Mouse (Mus musculus) midbrain, embryonic 10.5 days (tissue): ENCODE results near the gene Nrip2. TPM values are rescaled to one million over a fixed set of nuclear protein-coding genes. Genes with fewer than 3 reads are reported as not detected.

Experiments
- DNase-seq: peaks from one replicate; pipeline ENCODE4 v3.0.0-alpha.2; 2017; ENCODE audit warnings: low spot score
- H3K27ac ChIP-seq: fragments of 300-500 bp; sonication (generic); replicated peaks from 2 replicates; pipeline ENCODE4 v1.5.1; 2016; ENCODE audit warnings: mild to moderate bottlenecking
- H3K27me3 ChIP-seq: fragments of 300-500 bp; sonication (generic); 2 replicates; pipeline ENCODE4 v1.6.1; 2016; ENCODE audit warnings: low read depth, mild to moderate bottlenecking; ENCODE audit not compliant: poor library complexity, severe bottlenecking
- H3K36me3 ChIP-seq: fragments of 300-500 bp; sonication (generic); 2 replicates; pipeline ENCODE4 v1.6.1; 2016; ENCODE audit warnings: mild to moderate bottlenecking, moderate library complexity
- H3K4me1 ChIP-seq: fragments of 300-500 bp; sonication (generic); 2 replicates; pipeline ENCODE4 v1.6.1; 2016
- H3K4me3 ChIP-seq: fragments of 300-500 bp; sonication (generic); 2 replicates; pipeline ENCODE4 v1.5.1; 2016; ENCODE audit warnings: mild to moderate bottlenecking, moderate library complexity
- H3K9me3 ChIP-seq: fragments of 300-500 bp; sonication (generic); replicated peaks from 2 replicates; pipeline ENCODE4 v1.6.1; 2016; ENCODE audit warnings: mild to moderate bottlenecking
- WGBS: fragments of 180-500 bp; shearing (Covaris S2); methylation state at CpG from one replicate; pipeline ENCODE4 v1.1.7; 2016; 5-methylcytosine and 5-hydroxymethylcytosine counted together
- polyA plus RNA-seq: library from polyadenylated mRNA; unstranded; fragments of >200 nt; fragmentation: Nextera tagmentation; extraction: Ambion mirVana; gene quantifications from 2 replicates; pipeline ENCODE4 v1.2.1, GENCODE M21; 2016

Nrip2 gene
- polyA plus RNA-seq, 1 experiment from 2014 or later, result 2.5 TPM

DNA sequence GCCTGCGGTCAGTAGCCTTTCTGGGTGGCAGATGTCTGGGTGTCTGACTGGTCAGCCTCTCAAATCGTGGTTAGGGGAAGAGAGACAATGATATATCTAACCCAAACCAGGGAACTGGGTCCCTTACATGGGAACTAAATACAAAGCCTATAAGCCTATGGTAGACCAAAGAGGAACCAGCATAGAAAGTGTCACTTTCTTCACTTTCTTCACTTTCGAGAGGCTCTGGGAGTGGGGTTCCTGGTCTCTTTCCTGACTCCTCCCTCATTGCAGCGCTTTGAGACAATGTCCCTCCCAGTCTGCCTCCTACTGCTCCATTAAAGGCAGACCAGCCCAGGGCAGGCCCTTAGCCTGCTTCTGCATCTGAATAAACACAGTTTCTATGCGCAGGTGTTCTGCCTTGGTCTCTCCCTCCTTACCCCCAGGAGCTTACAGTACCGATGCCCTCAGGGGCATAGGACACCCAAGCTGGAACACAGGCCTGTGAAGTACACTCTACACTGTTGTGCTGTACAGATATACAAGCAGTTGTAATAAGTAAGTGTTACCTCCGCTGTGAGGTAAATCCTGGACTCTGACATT lies 9.5 kb downstream of the Nrip2 start:
- Histone ChIP-seq H3K27me3 (no peaks in the 10 kb centered on the region), H3K27ac (no peak overlapping the region), H3K36me3 (peaks cover 80% of the 10 kb centered on the region), H3K4me1 (no peaks in the 10 kb centered on the region), H3K9me3 (no peaks in the 10 kb centered on the region), H3K4me3 (no peak overlapping the region)
- WGBS, result 88% methylated on average over 7 of the region's 7 CpGs
- no peak for DNase-seq

DNA sequence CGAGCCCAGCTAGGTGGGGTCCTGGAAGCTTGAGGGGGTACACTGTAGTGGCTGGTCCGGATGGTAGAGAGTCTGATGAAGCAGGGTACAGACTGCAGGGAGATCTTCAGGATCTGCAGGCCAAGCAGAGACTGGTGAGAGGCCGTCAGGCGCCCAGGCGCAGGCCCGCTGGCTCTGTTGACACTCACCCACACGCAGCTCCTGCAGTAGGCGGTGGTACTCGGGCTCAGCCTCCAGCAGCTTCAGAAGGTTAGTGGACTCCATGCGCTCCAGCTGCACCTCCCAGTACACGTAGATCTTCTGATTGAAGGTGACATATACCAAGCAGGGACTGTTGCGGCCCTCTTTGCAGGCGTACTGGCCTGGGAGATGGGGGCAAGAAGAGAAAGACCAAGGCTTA lies 11.2 kb downstream of the Nrip2 start:
- Histone ChIP-seq H3K9me3 (no peaks in the 10 kb centered on the region), H3K36me3 (peaks cover 95% of the 10 kb centered on the region), H3K27ac (no peak overlapping the region), H3K27me3 (no peaks in the 10 kb centered on the region), H3K4me3 (no peak overlapping the region), H3K4me1 (no peaks in the 10 kb centered on the region)
- WGBS, result 94% methylated on average over 13 of the region's 13 CpGs
- DNase-seq, result no peak

DNA sequence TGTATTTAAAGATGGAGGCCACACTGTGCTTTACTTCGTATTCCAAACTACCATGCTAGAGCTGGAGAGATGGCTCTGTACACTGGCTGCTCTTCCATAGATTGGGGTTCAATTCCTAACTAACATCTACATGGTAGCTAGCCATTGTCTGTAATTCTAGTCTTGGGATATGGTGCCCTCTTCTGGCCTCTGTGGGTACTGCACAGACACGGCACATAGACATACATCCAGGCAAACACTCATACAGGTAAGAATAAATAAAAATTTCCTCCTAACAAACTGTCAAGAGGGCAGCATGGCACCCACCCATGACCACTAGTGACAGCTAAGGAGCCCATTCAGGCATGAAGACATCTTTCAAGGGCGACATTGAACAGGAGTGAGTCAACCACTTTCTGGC lies 12.0 kb downstream of the Nrip2 start:
- Histone ChIP-seq H3K27me3 (no peaks in the 10 kb centered on the region), H3K4me1 (no peaks in the 10 kb centered on the region), H3K9me3 (no peaks in the 10 kb centered on the region), H3K27ac (no peak overlapping the region), H3K36me3 (peaks cover 97% of the 10 kb centered on the region), H3K4me3 (no peak overlapping the region)
- peak; percentile 76 for DNase-seq
- 25% methylated on average over 3 of the region's 3 CpGs for WGBS

DNA sequence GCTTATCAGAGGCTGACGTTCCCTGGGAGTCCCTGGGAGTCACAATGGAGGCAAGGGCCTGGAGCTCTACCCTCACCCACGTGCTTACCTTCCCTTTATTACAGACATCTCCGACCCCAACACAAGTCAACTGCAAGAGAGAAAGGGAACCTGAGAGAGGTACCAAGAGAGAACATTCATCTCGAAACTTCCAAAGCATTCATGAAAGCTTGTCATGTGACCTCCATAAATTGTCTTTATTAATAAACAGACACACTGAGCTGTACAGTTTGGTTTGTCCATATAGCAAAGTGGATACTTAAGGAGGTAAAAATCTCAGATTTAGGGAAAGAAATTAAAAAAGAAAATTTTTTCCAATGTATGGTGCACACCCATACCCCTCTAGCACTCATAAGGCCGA lies 17.1 kb downstream of the Nrip2 start:
- Histone ChIP-seq H3K9me3 (no peaks in the 10 kb centered on the region), H3K36me3 (peaks cover 69% of the 10 kb centered on the region), H3K27me3 (no peaks in the 10 kb centered on the region), H3K27ac (no peak overlapping the region), H3K4me3 (no peak overlapping the region), H3K4me1 (no peaks in the 10 kb centered on the region)
- DNase-seq, result no peak
- WGBS, result 92% methylated on average over 5 of the region's 5 CpGs

DNA sequence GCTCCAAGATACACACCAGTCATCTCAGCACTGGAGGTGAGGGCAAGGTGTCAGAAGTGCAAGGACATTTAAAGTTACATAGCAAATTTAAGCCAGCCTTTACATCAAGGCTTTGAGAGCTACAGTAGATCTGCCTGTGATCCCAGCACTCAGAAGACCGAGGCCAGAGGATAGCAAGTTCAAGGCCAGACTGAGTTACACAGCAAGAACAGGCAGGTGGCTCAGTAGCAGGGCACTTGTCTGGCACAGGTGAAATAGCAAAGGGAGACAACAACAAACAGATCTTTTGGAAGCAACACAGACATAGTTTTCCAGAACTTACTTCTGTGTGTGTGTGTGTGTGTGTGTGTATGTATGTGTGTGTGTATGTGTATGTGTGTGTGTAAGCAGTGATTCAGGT lies 19.0 kb downstream of the Nrip2 start:
- WGBS, result 91% methylated on average over 1 of the region's 1 CpGs
- H3K4me1 ChIP-seq, result no peaks in the 10 kb centered on the region
- H3K27me3 ChIP-seq, result no peaks in the 10 kb centered on the region
- no peak for DNase-seq
- H3K9me3 ChIP-seq, result no peaks in the 10 kb centered on the region
- no peak overlapping the region for H3K4me3 ChIP-seq
- peaks cover 55% of the 10 kb centered on the region for H3K36me3 ChIP-seq
- no peak overlapping the region for H3K27ac ChIP-seq

DNA sequence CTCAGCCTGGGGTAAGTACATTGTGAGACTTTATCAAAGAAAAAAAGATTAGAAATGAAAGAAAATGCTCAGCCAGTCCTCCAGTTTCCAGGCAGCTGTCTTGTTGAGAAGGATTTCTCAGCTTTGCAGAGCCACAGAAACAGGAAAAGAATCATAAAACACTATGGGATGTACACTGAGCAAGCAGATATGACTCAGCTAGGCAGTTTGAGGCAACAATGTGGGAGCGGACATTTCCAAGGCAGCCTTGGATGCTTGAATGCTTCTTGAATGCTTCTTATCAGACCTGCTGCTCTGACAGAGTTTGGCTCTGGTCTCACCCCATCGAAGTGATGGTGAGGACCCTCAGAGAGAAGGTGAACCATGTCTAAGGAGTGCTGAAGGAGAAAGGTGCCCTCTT lies 21.9 kb downstream of the Nrip2 start:
- Histone ChIP-seq H3K36me3 (peaks cover 28% of the 10 kb centered on the region), H3K27ac (no peak overlapping the region), H3K27me3 (no peaks in the 10 kb centered on the region), H3K9me3 (no peaks in the 10 kb centered on the region), H3K4me3 (no peak overlapping the region), H3K4me1 (peaks cover 9% of the 10 kb centered on the region)
- 89% methylated on average over 2 of the region's 2 CpGs for WGBS
- no peak for DNase-seq

DNA sequence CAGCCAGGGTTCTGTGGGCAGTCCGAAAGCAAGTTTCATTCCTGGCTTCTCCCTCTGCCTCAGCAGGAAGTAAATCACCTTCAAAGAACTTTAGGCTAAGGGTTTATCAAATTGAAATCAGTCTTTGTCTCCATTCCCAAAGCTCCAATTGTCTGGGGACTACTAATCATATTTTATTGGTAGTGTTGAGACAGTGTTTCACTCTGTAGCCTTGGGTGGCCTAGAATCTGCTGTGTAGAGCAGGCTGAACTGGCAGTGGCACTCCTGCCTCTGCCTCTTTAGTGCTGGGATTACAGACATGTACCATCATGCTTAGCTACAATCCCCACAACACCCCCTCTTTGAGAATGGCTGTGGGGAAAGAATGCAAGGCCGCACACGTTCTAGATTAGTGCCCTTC lies 22.4 kb downstream of the Nrip2 start:
- DNase-seq, result no peak
- no peaks in the 10 kb centered on the region for H3K27me3 ChIP-seq
- no peak overlapping the region for H3K4me3 ChIP-seq
- H3K36me3 ChIP-seq, result peaks cover 27% of the 10 kb centered on the region
- no peak overlapping the region for H3K27ac ChIP-seq
- H3K4me1 ChIP-seq, result peaks cover 9% of the 10 kb centered on the region
- WGBS, result 89% methylated on average over 3 of the region's 3 CpGs
- no peaks in the 10 kb centered on the region for H3K9me3 ChIP-seq

DNA sequence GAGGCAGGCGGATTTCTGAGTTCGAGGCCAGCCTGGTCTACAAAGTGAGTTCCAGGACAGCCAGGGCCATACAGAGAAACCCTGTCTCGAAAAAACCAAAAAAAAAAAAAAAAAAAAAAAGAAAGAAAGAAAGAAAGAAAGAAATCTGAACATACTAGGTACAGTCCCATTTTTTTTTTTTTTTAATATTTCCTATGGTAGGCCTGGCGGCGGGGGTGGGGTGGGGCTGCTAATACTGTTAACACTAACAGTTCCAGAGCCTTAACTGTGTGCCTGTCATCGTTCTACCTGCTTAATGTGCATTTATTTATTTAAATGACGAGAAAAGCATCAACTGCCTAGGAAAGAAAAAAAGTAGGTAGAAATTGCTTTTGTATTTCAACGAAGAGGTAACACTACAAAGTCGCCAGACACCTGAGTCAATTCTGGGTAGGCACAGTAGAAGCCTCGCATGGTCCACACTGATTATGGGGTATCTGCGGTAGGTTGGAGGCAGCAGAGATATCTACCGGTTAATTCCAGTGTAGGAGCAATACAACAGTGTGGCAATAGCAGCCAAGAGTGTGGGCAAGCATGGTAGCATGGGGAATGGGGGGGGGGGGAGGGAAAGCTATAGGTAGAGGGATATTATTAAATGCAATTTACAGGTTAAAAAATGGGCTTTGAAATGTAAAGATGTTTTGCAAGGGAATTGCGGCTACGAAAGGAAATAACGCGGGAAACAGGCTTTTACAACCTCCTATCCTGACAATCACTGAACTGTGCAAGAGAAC lies 24.6 kb downstream of the Nrip2 start:
- H3K27ac ChIP-seq, result peak overlapping the region; percentile 98
- peak overlapping the region; percentile 73 for H3K4me3 ChIP-seq
- no peak for DNase-seq
- H3K27me3 ChIP-seq, result no peaks in the 10 kb centered on the region
- H3K36me3 ChIP-seq, result peaks cover 40% of the 10 kb centered on the region
- WGBS, result 57% methylated on average over 16 of the region's 16 CpGs
- no peaks in the 10 kb centered on the region for H3K9me3 ChIP-seq
- H3K4me1 ChIP-seq, result peaks cover 9% of the 10 kb centered on the region

DNA sequence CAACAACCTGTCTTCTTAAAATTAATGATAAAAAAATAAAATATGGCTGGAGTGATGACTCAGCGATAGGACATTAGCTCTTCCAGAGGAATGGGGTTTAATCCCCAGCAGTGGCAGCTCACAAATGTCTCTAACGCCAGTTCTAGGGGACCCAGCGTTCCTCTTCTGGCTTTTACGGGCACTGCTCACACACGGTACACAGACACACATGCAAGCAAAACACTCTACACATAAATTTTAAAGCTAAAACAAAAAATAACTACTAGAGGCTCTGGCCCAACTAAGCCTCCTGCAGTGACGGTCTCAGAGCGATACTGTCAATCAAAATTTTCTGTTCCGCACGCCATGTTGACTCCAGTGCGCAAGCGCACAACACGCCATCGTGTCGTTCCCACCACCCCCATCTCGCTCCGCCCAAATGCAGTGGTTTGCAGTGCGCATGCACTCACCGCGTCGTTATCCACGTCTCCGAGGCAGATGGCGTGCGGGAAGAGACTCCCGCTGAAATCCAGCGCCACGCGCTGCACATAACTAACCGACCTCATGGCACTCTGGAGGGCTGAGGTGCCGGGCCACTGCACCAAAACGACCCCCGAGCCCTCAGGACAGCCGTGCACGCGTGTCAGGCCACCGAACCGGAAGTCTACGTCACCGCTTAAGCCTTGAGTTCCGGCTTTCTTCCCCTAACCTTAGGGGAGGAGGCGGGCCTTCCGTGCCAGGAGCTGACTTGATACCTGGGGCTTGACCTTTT lies 25.3 kb downstream of the Nrip2 start, which contains the start of gene Itfg2:
Gene Itfg2 (minus strand): TSS at position 663 of the 751 bp plus-strand sequence.
- peak within 1 kb of the TSS; percentile 98 for H3K27ac ChIP-seq
- H3K27me3 ChIP-seq, result no peaks in the 10 kb centered on the region
- H3K9me3 ChIP-seq, result no peaks in the 10 kb centered on the region
- DNase-seq, result peak; percentile 95
- peaks cover 9% of the 10 kb centered on the region for H3K4me1 ChIP-seq
- peak within 1 kb of the TSS; percentile 73 for H3K4me3 ChIP-seq
- H3K36me3 ChIP-seq, result peaks cover 44% of the 10 kb centered on the region
- 0% methylated on average over 42 of the region's 42 CpGs for WGBS

DNA sequence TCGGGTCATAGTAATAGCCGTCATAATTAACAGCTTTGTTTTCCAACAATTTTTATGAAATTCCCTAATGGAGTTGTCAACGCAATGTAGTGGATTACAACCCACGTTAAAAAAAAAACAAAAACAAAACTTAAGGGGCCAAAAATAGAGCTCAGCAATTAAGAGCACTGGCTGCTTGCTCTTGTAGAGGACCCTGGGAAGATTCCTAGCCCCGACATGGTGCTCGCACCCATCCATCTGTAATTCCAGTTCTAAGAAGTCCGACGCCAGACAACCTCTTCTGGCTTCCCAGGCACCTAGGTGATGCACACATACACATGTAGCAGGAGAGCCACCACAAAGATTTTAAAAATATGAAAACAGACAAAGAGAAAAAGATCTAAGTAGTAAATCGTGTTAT lies 25.9 kb downstream of the Nrip2 start:
- H3K4me3 ChIP-seq, result peak overlapping the region; percentile 73
- no peaks in the 10 kb centered on the region for H3K9me3 ChIP-seq
- 20% methylated on average over 9 of the region's 9 CpGs for WGBS
- peak overlapping the region; percentile 98 for H3K27ac ChIP-seq
- H3K36me3 ChIP-seq, result peaks cover 44% of the 10 kb centered on the region
- no peaks in the 10 kb centered on the region for H3K27me3 ChIP-seq
- no peak for DNase-seq
- H3K4me1 ChIP-seq, result peaks cover 9% of the 10 kb centered on the region

DNA sequence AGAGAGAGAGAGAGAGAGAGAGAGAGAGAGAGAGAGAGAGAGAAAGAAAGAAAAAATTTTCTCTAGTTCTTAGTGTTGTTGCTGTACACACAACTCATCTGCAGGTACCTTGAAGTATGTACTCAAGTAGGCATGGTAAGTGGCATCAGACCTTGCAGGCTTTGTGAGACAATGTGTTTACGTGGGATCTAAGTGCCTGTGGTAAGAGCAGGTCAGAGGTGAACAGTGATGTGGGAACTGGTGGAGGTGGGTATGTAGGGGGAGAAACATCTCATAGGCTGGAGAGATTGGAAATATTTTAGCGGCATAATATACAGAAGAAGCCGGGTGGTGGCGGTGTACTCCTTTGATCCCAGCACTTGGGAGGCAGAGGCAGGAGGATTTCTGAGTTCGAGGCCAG lies 28.5 kb downstream of the Nrip2 start:
- no peak overlapping the region for H3K4me3 ChIP-seq
- no peak overlapping the region for H3K27ac ChIP-seq
- no peaks in the 10 kb centered on the region for H3K27me3 ChIP-seq
- peaks cover 9% of the 10 kb centered on the region for H3K4me1 ChIP-seq
- no peak for DNase-seq
- no peaks in the 10 kb centered on the region for H3K9me3 ChIP-seq
- peaks cover 55% of the 10 kb centered on the region for H3K36me3 ChIP-seq
- WGBS, result 91% methylated on average over 5 of the region's 5 CpGs

DNA sequence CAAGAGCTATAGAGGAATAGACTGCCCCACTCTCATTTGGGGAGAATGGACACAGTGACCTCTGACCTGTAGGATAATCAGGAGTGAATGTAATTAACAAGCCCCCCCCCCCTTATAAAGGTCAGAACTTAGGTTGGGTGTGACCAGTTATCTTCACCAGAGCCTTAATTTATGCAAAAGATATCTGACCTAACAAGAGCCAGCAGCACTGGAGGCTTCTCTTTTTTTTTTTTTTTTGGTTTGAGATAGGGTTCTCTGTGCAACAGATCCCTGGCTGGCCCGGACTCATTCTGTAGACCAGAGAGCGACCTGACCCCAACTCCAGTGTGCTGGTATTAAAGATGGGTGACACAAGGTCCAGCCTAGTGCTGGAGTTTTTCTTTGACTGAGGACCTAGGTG lies 30.2 kb downstream of the Nrip2 start:
- WGBS, result 95% methylated on average over 2 of the region's 2 CpGs
- Histone ChIP-seq H3K4me3 (no peak overlapping the region), H3K36me3 (peaks cover 73% of the 10 kb centered on the region), H3K9me3 (no peaks in the 10 kb centered on the region), H3K27me3 (no peaks in the 10 kb centered on the region), H3K27ac (no peak overlapping the region), H3K4me1 (0 out of 2 replicates have a peak, but pooled peaks cover 3% of the 10 kb centered on the region)
- no peak for DNase-seq

DNA sequence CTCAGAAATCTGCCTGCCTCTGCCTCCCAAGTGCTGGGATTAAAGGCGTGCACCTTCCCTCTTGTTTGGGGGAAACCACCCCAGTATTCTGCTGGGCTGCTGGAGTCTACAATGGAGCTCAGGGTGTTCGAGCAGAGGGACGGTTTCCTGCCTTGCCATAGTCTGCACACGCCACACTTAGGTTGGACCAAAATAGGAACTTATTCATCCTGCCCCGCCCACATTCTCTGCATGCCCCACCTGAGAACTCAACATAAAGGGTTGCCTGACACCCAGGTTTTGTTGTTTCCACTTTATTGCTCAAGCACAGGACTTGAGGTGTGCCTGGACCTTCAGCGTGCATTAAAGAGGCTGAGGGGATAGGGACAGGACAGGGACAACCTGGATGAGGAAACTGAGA lies 30.7 kb downstream of the Nrip2 start:
- no peaks in the 10 kb centered on the region for H3K9me3 ChIP-seq
- 95% methylated on average over 6 of the region's 6 CpGs for WGBS
- peaks cover 78% of the 10 kb centered on the region for H3K36me3 ChIP-seq
- H3K4me3 ChIP-seq, result no peak overlapping the region
- 0 out of 2 replicates have a peak, but pooled peaks cover 3% of the 10 kb centered on the region for H3K4me1 ChIP-seq
- DNase-seq, result no peak
- no peak overlapping the region for H3K27ac ChIP-seq
- H3K27me3 ChIP-seq, result no peaks in the 10 kb centered on the region
